Mouse (Mus musculus): ENCODE measurements around the gene Zfp85. TPM values are rescaled to one million over a fixed set of nuclear protein-coding genes. Genes with fewer than 3 reads are reported as not detected.
"Not testable (repeated sequence)": the region's sequence is repeated elsewhere in the genome, so short reads cannot be mapped to it uniquely, and the experiment has no call there.

Gene Zfp85
- polyA plus RNA-seq, 1 experiment from 2014 or later = 6.0 TPM

GRCm38 (mm10) chr13:67743896-67744295 is 11.1 kb downstream of the Zfp85 start:
- H3K9ac ChIP-seq (ENCODE audit: low read depth, low read length) = no peak overlapping the region
- no peak for ATAC-seq (ENCODE audit: low FRiP score)
- no peaks in the 10 kb centered on the region for H3K27me3 ChIP-seq (ENCODE audit: control insufficient read depth, insufficient read depth, low read length)
- H3K4me3 ChIP-seq (ENCODE audit: low read depth, low read length) = no peak overlapping the region
- no peak for DNase-seq (ENCODE audit: low spot score)
- H3K27ac ChIP-seq (ENCODE audit: low read depth, low read length) = no peak overlapping the region
- no peaks in the 10 kb centered on the region for H3K9me3 ChIP-seq (ENCODE audit: control insufficient read depth, low read length)
- H3K4me2 ChIP-seq (replicated peaks; ENCODE audit: low read depth, low read length) = no peak overlapping the region
- H3K4me1 ChIP-seq (replicated peaks; ENCODE audit: control insufficient read depth, insufficient read depth, low read length) = no peaks in the 10 kb centered on the region
- H3K36me3 ChIP-seq (ENCODE audit: control insufficient read depth, insufficient read depth, low read length) = 0 out of 2 replicates have a peak, but pooled peaks cover 3% of the 10 kb centered on the region
- WGBS = 90% methylated on average over 9 of the region's 9 CpGs

- Histone ChIP-seq H3K36me3 (ENCODE audit: control insufficient read depth, insufficient read depth, low read length) (no peaks in the 10 kb centered on the region), H3K4me2 (replicated peaks; ENCODE audit: low read depth, low read length) (no peak overlapping the region), H3K4me1 (replicated peaks; ENCODE audit: control insufficient read depth, insufficient read depth, low read length) (no peaks in the 10 kb centered on the region), H3K27ac (ENCODE audit: low read depth, low read length) (no peak overlapping the region), H3K27me3 (ENCODE audit: control insufficient read depth, insufficient read depth, low read length) (no peaks in the 10 kb centered on the region), H3K9ac (ENCODE audit: low read depth, low read length) (no peak overlapping the region), H3K9me3 (ENCODE audit: control insufficient read depth, low read length) (no peaks in the 10 kb centered on the region), H3K4me3 (ENCODE audit: low read depth, low read length) (no peak overlapping the region)
- ATAC-seq (ENCODE audit: low FRiP score) = no peak
- 92% methylated on average over 3 of the region's 3 CpGs for WGBS
- no peak for DNase-seq (ENCODE audit: low spot score)
Measured at GRCm38 (mm10) chr13:67742941-67743340, 12.1 kb downstream of the Zfp85 start.

DNA sequence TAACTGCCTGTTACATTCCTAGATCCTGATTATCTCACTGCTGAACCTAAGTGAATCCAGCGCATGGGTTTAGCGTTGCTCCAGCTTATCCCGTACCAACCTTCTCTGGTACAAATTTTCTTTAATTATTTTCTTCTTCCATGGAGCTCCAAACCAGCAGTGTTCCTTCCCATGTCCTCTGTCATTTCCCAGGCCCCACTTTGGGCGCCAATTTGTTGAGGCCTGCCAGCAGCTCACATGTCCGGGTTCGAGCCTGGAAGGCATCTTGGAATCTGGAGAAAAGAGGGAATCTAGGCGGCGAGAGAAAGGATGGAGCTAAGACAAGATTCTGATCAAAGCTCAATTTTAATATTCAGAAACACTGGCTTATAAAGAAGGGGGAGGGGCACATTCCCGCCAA is 20.6 kb downstream of the Zfp85 start:
- H3K4me2 ChIP-seq (replicated peaks; ENCODE audit: low read depth, low read length) = not testable (repeated sequence)

GRCm38 (mm10) chr13:67729441-67729840 is 25.6 kb downstream of the Zfp85 start:
- not testable (repeated sequence) for H3K4me1 ChIP-seq (replicated peaks; ENCODE audit: control insufficient read depth, insufficient read depth, low read length); H3K27ac ChIP-seq (ENCODE audit: low read depth, low read length); H3K9ac ChIP-seq (ENCODE audit: low read depth, low read length); H3K9me3 ChIP-seq (ENCODE audit: control insufficient read depth, low read length); H3K27me3 ChIP-seq (ENCODE audit: control insufficient read depth, insufficient read depth, low read length); H3K36me3 ChIP-seq (ENCODE audit: control insufficient read depth, insufficient read depth, low read length)
- Histone ChIP-seq H3K4me3 (ENCODE audit: low read depth, low read length) (peak overlapping the region; percentile 53), H3K4me2 (replicated peaks; ENCODE audit: low read depth, low read length) (peak overlapping the region; percentile 59; the same call in 1 of the 2 replicates)
- DNase-seq (ENCODE audit: low spot score) (peak; percentile 17), ATAC-seq (ENCODE audit: low FRiP score) (peak; percentile 54)
- 50% methylated on average over 4 of the region's 4 CpGs for WGBS

More for the DNA sequence above, 20.6 kb downstream of the Zfp85 start:
- H3K36me3 ChIP-seq (ENCODE audit: control insufficient read depth, insufficient read depth, low read length); ATAC-seq (ENCODE audit: low FRiP score); H3K27ac ChIP-seq (ENCODE audit: low read depth, low read length); H3K4me3 ChIP-seq (ENCODE audit: low read depth, low read length); H3K27me3 ChIP-seq (ENCODE audit: control insufficient read depth, insufficient read depth, low read length); H3K4me1 ChIP-seq (replicated peaks; ENCODE audit: control insufficient read depth, insufficient read depth, low read length); H3K9ac ChIP-seq (ENCODE audit: low read depth, low read length); H3K9me3 ChIP-seq (ENCODE audit: control insufficient read depth, low read length); DNase-seq (ENCODE audit: low spot score): not testable (repeated sequence)
- WGBS = 92% methylated on average over 9 of the region's 9 CpGs

GRCm38 (mm10) chr13:67728641-67729318 is 26.2 kb downstream of the Zfp85 start, which contains the start of gene Zfp65:
Gene Zfp65, minus strand, starts transcription at chr13:67729173.
- H3K27me3 ChIP-seq (ENCODE audit: control insufficient read depth, insufficient read depth, low read length) = no peaks in the 10 kb centered on the region
- peak within 1 kb of the TSS; percentile 59 for H3K4me2 ChIP-seq (replicated peaks; ENCODE audit: low read depth, low read length)
- H3K4me3 ChIP-seq (ENCODE audit: low read depth, low read length) = peak within 1 kb of the TSS; percentile 53
- DNase-seq (ENCODE audit: low spot score) = peak; percentile 67
- no peak within 1 kb of the TSS for H3K27ac ChIP-seq (ENCODE audit: low read depth, low read length)
- ATAC-seq (ENCODE audit: low FRiP score) = peak; percentile 81
- no peaks in the 10 kb centered on the region for H3K9me3 ChIP-seq (ENCODE audit: control insufficient read depth, low read length)
- H3K4me1 ChIP-seq (replicated peaks; ENCODE audit: control insufficient read depth, insufficient read depth, low read length) = no peaks in the 10 kb centered on the region
- 2% methylated on average over 15 of the region's 21 CpGs for WGBS
- no peaks in the 10 kb centered on the region for H3K36me3 ChIP-seq (ENCODE audit: control insufficient read depth, insufficient read depth, low read length)
- H3K9ac ChIP-seq (ENCODE audit: low read depth, low read length) = peak within 1 kb of the TSS; percentile 58

- 87% methylated on average over 1 of the region's 1 CpGs for WGBS
- H3K4me1 ChIP-seq (replicated peaks; ENCODE audit: control insufficient read depth, insufficient read depth, low read length) = no peaks in the 10 kb centered on the region
- H3K9ac ChIP-seq (ENCODE audit: low read depth, low read length) = no peak overlapping the region
- no peak overlapping the region for H3K4me3 ChIP-seq (ENCODE audit: low read depth, low read length)
- H3K27me3 ChIP-seq (ENCODE audit: control insufficient read depth, insufficient read depth, low read length) = no peaks in the 10 kb centered on the region
- DNase-seq (ENCODE audit: low spot score) = no peak
- no peaks in the 10 kb centered on the region for H3K9me3 ChIP-seq (ENCODE audit: control insufficient read depth, low read length)
- H3K36me3 ChIP-seq (ENCODE audit: control insufficient read depth, insufficient read depth, low read length) = no peaks in the 10 kb centered on the region
- no peak overlapping the region for H3K4me2 ChIP-seq (replicated peaks; ENCODE audit: low read depth, low read length)
- no peak overlapping the region for H3K27ac ChIP-seq (ENCODE audit: low read depth, low read length)
- ATAC-seq (ENCODE audit: low FRiP score) = no peak
Measured at GRCm38 (mm10) chr13:67728106-67728505, 26.9 kb downstream of the Zfp85 start.

DNA sequence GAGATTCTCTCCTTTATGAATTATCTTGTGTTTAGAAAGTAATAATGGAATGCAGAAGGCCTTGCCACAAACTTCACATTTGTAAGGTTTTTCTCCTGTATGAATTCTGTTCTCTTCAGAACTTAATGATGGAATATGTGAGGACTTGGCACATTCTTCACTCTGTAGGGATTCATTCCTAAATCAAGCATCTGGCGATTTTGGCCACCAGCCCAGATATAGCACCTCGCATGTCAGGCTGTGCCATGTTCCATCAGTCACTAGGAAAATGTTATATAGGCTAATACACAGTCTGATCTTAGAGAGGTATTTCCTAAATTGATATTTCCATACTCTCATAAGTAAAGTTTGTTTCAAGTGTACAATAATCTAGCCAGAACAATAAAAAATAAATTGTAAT is 29.7 kb downstream of the Zfp85 start:
- H3K4me2 ChIP-seq (replicated peaks; ENCODE audit: low read depth, low read length); H3K9me3 ChIP-seq (ENCODE audit: control insufficient read depth, low read length); H3K36me3 ChIP-seq (ENCODE audit: control insufficient read depth, insufficient read depth, low read length); H3K9ac ChIP-seq (ENCODE audit: low read depth, low read length); DNase-seq (ENCODE audit: low spot score); H3K4me1 ChIP-seq (replicated peaks; ENCODE audit: control insufficient read depth, insufficient read depth, low read length); H3K27ac ChIP-seq (ENCODE audit: low read depth, low read length); H3K4me3 ChIP-seq (ENCODE audit: low read depth, low read length); ATAC-seq (ENCODE audit: low FRiP score); H3K27me3 ChIP-seq (ENCODE audit: control insufficient read depth, insufficient read depth, low read length): not testable (repeated sequence)
- 87% methylated on average over 2 of the region's 2 CpGs for WGBS

GRCm38 (mm10) chr13:67723848-67724479 is 31.1 kb downstream of the Zfp85 start:
- peak overlapping the region; percentile 55 for H3K4me2 ChIP-seq (replicated peaks; ENCODE audit: low read depth, low read length)
- peak overlapping the region; percentile 79 for H3K9ac ChIP-seq (ENCODE audit: low read depth, low read length)
- peak overlapping the region; percentile 83 for H3K4me3 ChIP-seq (ENCODE audit: low read depth, low read length)
- under 1% methylated on average over 17 of the region's 17 CpGs for WGBS
- ATAC-seq (ENCODE audit: low FRiP score) (peak; percentile 97), DNase-seq (ENCODE audit: low spot score) (peak; percentile 93)
- no peaks in the 10 kb centered on the region for H3K27me3 ChIP-seq (ENCODE audit: control insufficient read depth, insufficient read depth, low read length)
- H3K9me3 ChIP-seq (ENCODE audit: control insufficient read depth, low read length) = no peaks in the 10 kb centered on the region
- H3K36me3 ChIP-seq (ENCODE audit: control insufficient read depth, insufficient read depth, low read length) = no peaks in the 10 kb centered on the region
- H3K27ac ChIP-seq (ENCODE audit: low read depth, low read length) = no peak overlapping the region
- H3K4me1 ChIP-seq (replicated peaks; ENCODE audit: control insufficient read depth, insufficient read depth, low read length) = no peaks in the 10 kb centered on the region
